Mouse (Mus musculus): ENCODE data around the gene Disc1. TPM values are rescaled to one million over a fixed set of nuclear protein-coding genes. Genes with fewer than 3 reads are reported as not detected.

The Disc1 gene
- polyA plus RNA-seq (2012; rRNA removed) = 0.15 and 0.16 TPM in 2 replicates

DNA sequence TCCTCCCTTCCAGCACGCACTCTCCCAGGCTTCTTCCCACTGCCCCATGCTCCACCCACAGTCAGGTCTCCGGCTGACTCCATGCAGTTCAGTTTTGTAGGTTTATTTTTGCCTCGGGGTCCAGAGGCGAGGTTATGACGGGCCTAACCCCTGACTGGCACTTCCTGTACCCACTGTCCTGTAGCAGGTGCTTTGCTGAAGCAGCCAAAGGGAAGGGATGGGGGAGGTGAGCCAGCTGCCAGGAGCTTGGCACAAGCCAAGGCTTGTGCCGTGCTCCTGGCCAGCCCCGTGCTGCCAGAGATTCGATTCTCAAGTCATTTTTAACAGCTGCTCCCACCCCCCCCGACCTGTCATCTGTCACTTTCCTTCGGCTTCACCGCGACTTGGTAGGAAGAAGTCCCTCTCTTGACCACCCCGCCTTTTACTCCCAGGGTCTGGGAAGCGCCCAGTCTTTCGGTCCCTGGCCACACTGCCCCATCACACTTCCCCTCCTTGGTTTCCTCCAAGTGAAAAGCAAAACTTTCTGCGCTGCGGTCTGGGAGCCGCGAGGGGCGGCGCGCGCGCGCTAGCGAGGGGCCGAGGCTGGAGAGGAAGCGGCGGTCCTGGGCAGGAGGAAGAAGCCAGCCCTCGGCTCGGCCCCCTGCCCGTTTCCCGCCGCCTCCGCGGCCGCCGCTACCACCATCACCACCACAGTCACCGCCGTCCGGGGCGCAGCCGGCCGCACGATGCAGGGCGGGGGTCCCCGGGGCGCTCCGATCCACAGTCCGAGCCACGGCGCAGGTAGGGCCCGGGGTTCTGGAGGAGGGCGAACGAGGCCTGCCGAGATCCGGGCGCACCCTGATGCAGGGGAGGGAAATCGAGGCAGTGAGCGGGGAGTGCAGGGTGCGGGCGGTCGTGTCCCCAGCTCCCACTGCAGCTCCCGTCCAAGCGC lies at the start of gene Disc1:
Disc1 (plus strand) TSS at position 691 of the 931 bp plus-strand sequence.

DNA sequence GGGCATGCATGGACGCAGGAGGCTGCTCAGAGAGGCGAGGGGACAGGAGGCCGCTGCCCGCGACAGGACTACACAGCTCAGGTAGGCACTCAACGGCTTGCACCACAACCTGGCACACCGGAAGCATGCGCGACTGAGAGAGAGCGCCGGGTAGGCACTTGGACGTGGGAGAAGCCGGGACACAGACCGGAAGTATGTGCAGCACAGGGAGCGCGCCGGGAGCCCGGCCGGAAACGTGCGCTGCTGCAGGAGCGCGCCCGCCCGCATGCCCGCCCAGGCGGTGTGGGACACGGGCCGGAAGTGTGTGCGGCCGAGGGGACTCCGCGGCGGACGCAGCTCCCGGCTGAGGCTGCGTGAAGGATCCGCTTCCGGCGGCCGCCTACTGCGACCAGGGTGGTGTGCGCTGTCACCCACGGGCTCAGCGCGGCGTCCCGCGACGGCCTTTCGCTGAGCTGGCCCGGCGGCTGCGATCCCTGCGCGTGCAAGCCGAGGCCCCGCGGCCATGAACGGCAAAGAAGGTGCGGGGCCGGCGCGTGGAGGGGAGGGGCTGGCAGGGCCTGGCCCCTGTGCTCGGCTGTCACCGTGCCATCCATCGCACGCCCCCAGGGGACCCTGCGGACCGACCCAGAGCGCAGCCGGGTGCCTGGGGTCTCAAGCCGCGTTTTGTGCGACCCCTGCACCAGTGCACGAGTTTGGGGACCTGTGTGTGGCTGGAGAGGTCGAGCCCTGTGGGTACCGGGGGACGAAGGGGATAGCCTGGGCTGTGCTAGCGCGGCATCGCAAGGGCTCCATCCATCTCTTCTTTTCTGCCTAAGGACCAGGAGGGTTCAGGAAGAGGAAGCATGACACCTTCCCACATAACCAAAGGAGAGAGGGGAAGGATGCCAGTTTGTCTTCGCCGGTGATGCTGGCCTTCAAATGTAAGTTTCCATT lies 41.0 kb upstream of the Disc1 start, which contains the start of gene Tsnax:
Tsnax (plus strand) TSS at position 303 of the 933 bp plus-strand sequence.

Other genes starting within 250 kb of the Disc1 start
- gene Gnpat, start 191.2 kb upstream of the Disc1 start, polyA plus RNA-seq (2012; rRNA removed) = 30.2 and 38.3 TPM in 2 replicates
- gene 2810004N23Rik, start 191.1 kb upstream of the Disc1 start, polyA plus RNA-seq (2012; rRNA removed) = 14.1 and 16.1 TPM in 2 replicates
- gene Exoc8, start 156.5 kb upstream of the Disc1 start, polyA plus RNA-seq (2012; rRNA removed) = 3.3 and 4.1 TPM in 2 replicates
- gene Sprtn, start 156.3 kb upstream of the Disc1 start, polyA plus RNA-seq (2012; rRNA removed) = 7.0 and 7.7 TPM in 2 replicates
- gene Egln1, start 104.9 kb upstream of the Disc1 start, polyA plus RNA-seq (2012; rRNA removed) = 4.9 and 5.4 TPM in 2 replicates
- 30.5 and 33.0 TPM in 2 replicates for gene Tsnax, start 41.2 kb upstream of the Disc1 start, polyA plus RNA-seq (2012; rRNA removed)